Mouse (Mus musculus) liver, adult 2 months (tissue): Measurements from ENCODE around the gene L1cam.

Source experiments
- CTCF ChIP-seq: fragments of 200-500 bp; IDR thresholded peaks from 2 replicates; pipeline ENCODE4 v1.5.1; 2011; ENCODE audit warnings: low read depth, low read length, control low read depth
- POLR2A ChIP-seq: fragments of 200-500 bp; IDR thresholded peaks from 2 replicates; pipeline ENCODE4 v1.6.1; 2011; ENCODE audit warnings: low read length, control low read depth; ENCODE audit not compliant: insufficient read depth; ENCODE audit errors: extremely low read depth

DNA sequence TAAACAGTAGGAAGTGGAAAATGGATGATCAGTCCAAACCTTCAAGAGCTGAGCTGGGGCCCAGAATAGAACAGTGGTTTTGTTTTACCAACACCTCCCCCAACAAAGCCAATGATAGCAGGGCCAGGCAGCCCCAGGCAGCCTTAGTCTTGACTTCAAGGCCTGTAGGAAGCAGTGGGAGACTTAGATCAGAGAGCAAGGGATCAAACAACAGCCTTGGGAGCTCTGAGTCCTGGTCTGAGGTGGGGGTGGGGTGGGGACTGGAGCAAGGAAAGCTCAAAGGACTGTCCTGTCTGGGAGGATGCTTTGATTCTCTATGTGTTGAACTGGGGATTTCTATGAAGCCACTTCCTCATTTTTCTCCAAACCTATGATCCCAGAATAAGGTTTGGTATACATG lies 24.4 kb downstream of the L1cam start:
- TF ChIP-seq POLR2A = no peak
- no peak for TF ChIP-seq CTCF
